Mouse (Mus musculus) heart, adult 2 months (tissue): Measurements from ENCODE around the gene Supt4a.

Experiments
- CTCF ChIP-seq: fragments of 200-600 bp; IDR thresholded peaks from 2 replicates; pipeline ENCODE4 v1.8.1; 2022; ENCODE audit warnings: antibody characterized with exemption, mild to moderate bottlenecking, moderate library complexity
- EP300 ChIP-seq: fragments of 200-500 bp; IDR thresholded peaks from 2 replicates; pipeline ENCODE4 v1.6.1; 2011; ENCODE audit warnings: low read depth, low read length, control low read depth; ENCODE audit not compliant: insufficient read depth

DNA sequence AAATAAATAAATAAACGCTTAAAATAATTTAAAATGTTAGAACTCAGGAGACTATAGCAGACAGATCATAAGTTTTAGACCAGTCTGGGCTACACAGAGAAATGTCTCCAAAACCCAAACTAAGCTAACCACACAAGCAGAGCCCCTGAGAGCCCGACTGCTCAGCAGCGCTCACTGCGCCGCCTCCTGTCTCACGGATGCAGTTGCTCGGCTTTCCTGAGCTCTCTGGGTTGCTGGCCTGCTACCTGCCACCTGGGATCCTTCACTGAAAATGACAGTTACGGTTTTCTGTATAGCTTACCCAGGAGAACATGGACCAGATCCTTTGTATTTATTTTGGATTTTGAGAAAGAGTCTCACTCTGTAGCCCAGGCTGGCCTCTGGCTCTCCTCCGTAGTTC, 17.0 kb upstream of the Supt4a start:
- TF ChIP-seq EP300 (no peak), CTCF (no peak)
